Mouse (Mus musculus): ENCODE measurements around the gene Cntnap2.

The Cntnap2 gene

DNA sequence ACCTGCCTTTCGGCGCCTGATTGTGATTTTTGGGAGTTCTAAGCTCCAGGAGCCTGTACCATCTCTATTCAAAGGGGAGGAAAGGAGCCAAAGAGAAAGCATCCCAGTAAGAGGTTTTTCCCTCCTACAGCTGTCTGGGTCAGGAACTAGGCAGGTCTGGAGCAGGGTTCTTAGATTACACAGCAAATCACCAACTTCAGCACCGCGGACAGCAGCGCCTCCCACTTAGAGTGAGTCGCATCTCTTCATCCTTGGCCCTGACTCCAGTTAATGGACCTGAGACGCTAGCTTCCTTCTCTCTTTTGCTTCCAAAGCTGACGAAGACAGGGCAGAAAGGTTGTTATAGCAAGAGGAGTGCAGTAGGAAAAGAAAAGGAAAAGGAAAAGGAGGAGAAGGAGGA is at the start of gene Cntnap2:
Gene Cntnap2 (plus strand): TSS at position 267 of the 400 bp plus-strand sequence.
- peak; percentile 19 to 44 for DNase-seq (ENCODE audit: low spot score in 2 of 2)

DNA sequence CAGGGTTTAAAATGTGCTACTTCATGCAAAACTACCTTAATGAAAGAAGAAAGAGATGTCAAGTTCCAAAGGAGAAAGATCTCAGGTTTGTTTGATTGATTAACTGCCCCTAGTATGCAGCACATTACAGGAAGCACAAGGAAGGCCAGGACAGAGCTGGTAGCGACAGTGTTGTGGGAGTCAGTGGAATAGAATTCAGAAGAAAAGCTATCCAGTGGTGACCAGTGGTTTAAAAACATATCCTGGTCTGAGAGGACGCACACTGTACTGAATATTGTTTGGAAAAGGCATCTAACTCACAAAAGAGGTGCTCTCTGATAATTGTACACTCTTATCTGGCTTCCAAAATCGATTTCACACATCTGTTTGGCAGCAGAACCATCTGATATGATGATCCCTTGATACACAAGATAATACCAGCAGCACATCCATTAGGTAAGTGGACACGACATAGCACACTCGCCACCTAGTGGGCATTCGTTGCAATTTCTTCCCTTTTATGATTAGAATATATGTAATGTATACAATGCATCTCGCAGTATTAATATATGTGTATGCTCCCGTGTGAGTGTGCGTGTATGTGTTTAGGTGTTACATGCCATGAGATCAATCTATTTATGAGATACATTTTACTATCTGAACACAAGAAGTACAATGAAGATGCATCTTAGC is 33.0 kb upstream of the Cntnap2 start:
- DNase-seq (ENCODE audit: low spot score in 2 of 2), result peak in 1 of 2 experiments; percentile 24

DNA sequence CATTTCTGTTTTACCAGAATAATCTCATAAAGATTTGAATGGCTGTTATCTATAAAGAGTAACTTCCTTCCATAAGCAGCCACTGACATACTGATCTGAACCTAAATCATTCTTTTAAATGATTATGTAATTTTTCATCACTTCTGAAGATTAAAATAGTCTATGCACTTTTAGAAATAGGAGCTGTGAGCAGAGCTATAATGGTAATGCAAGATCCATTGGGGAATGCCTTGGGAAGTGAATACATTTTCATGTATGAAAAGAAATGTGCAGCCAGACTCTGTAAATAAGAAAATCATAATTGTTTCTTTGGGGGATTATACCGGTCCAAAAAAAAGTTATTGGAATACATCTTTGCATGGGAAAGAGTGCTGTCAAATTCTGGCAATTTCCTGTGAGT is 19.7 kb upstream of the Cntnap2 start:
- no peak for DNase-seq (ENCODE audit: low spot score in 2 of 2)

DNA sequence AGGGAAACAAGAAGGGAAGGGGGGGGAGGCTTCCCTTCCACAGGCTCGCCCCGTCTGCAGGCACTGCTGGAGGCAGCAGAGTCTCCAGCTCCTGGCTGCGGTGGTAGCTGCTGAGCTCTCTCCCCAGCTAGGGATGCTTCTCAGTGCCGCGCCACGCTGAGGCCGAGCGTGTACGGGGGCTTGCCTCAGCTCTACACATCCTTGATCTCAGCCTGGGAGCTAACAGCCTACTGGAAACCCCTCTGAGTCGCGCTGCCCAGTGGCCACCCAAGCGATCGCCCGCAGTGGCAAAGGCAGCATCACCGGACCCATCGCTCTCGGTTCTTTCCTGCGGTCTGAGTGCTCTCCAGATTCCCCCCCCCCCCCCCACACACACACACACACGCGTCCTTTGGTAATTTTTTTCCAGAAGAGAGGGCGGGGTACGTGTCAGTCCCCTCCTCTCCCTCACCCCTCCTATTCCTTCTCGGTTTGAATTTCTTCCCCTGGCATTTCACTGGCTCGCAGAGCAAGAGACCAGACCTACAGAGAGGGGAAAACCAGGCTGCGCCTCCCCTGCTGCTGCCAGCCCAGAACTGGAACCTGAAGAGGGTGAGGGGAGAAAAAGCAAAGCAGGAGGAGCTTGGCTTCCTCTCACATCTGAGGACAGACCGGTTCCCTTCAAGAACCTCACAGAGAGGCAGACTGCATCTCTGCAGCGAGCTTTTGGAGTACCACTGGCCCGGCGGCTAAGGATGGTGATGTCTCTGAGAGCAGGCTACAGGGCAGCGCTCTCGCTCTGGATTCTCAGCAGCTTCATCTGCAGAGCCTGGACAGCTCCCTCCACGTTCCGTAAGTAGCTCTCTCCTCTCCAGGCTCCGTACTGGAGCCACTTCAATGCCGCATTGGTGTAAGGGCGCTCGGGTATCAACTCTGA is 657 bp downstream of the Cntnap2 start:
- DNase-seq (ENCODE audit: low spot score in 2 of 2), result peak; percentile 48 to 49

DNA sequence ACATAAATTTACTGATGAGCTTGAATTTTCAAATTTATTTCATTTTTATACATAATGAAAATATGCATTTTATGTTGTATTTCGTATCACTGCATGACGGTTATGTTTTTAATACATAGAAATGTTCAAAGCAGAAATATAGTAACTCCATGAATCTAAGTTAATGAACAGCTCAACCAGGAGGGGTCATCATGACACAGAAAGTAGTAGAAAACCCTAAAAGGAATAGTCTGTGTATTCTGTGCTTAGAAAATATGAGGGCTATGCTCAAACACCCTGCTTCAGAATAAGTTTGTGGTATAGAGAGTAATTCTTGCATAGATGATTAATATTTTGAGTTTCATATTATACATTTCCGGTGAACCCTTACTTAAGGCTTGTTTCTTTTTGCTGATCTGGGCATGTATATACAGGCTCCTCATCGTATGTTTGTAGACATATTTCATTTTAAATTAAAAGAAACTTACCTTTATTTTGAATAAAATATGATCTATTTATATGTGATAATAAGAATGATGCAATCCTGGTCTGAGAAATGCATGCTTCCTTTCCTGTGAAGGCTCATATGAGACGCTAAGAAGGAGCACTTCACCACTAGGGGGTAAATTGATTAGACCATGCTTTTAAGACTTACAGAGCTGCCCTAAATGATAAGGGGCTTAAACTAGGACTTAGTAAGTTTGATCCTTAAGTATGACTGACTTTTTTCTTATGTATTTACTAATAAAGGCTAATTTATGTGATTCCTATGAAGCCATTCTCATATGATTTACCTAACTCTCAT is 3.2 kb downstream of the Cntnap2 start:
- DNase-seq (ENCODE audit: low spot score in 2 of 2), result no peak

DNA sequence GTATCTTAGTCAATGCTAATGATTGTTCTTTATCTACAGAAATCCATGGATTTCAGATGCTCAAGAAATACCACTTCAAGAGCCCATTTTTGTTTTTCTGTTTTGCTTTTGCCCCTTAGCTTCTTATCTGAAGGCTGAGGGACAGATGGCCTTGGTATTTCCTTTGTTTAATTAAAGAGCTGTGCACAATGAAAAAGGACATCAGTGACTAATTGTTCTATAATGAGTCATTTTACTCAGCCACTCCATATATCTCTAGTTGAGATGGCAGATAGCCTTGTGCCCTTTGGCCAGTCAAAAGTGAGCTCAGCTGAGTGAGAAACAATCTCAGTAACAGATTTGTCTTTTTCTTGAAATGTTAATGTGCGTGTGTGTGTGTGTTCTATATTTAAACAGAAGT is 29.1 kb downstream of the Cntnap2 start:
- DNase-seq (ENCODE audit: low spot score in 2 of 2), result no peak

DNA sequence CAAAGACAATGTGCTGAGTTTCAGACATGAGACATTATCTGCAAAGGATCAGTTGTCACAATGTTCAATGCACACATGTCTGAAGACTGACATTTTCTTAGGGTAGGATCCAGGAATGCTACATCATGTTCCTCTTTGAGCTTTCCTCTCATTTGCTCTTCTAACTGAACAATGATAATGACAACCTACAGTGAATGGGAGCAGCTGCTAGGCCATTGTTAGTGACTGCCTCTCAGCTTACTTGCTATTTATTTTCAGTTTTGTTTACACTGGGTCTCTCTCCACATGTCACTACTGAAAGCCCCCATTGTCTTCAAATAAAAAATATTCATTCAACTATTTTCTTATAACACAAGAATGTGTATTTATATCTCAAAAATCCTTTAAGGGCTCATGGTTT is 54.5 kb downstream of the Cntnap2 start:
- no peak for DNase-seq (ENCODE audit: low spot score in 2 of 2)

DNA sequence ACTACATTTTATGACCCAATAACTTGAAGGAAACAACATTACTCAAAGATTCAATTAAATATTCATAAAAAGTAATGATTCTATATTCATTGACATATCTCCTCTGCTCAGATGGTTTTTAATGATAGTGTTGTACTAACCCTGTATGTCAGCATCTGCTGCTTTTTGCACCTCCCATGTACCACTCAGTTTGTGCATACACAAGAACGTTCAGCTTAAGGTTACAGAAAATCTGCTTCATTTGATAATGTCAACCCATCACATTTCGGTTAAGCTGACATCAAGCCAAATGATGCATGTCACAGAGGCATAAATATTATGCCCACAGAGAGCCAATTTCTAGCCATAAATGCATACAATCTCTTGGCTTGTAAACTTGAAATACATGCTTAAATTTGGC is 85.7 kb downstream of the Cntnap2 start:
- no peak for DNase-seq (ENCODE audit: low spot score in 2 of 2)

DNA sequence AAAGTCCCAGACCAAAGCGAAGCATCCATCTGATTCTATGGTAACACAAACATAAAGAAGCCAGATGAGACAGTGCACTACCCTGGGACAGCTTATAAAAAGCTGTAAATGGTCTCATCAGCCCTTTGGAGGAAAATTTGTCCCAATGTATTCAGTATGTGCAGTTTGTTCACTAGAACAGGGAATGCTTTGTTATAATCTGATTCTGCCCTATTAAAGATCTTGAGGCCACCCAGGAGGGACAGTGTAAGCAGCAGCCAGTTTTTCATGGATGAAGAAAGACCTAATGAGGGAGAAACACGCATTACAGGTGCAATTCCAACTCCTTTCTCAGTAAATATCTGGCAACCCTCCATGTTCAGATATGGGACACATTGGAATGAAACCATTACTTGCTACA is 145.9 kb downstream of the Cntnap2 start:
- no peak for DNase-seq (ENCODE audit: low spot score in 2 of 2)

DNA sequence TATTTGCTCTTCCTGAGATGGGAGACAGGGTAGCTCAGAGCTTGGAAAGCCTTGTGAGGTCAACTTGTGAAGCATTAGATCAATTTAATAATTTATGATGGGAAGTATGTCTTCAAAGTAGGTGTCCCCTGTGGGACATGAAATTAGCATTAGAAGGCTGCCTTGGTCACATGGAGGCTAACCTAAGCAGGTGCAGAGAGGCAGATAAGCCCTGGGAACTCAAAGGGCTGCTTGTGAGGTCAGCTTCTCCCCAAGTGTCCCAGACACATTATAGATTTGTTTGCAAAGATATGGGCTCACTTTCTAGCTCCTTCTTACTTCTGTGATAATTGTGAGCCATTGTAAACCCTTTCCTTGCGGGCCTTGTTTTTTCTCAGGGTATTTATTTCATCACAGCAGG is 155.2 kb downstream of the Cntnap2 start:
- no peak for DNase-seq (ENCODE audit: low spot score in 2 of 2)

DNA sequence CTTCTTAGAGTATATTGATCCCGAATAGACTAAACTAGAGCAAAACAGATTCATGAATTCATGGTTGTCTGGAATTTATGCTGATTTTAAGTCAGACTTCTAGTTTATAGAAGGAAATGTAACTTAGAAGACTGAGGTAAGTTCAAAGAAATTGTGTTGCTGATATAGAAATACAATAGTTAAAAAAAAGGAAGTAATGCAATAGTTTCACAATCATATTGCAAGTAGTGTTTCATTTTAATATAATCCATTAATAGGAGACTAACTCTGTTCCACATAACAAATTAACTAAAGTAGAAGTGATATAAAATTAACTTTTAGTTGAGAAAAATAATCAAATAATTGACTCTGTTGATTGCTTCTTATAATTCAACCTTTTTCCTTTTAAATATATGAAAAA is 169.8 kb downstream of the Cntnap2 start:
- no peak for DNase-seq (ENCODE audit: low spot score in 2 of 2)

DNA sequence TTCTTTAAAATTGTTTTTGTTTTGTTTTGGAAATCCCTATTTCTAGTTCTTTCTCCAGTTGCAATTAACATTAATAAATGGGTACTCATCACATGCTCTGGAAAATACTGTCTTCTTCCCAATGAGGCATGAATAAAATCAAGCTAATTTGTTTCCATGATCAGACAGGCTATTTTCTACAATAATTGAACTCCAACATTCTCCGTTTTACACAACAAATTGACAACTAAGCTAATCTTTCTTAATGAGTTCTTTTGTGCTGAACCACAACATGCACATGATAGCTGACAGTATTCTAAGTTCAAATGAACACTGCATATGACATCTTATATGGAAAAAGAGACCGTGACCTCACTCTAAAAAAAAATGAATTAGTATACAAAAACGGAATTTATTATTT is 173.4 kb downstream of the Cntnap2 start:
- no peak for DNase-seq (ENCODE audit: low spot score in 2 of 2)

DNA sequence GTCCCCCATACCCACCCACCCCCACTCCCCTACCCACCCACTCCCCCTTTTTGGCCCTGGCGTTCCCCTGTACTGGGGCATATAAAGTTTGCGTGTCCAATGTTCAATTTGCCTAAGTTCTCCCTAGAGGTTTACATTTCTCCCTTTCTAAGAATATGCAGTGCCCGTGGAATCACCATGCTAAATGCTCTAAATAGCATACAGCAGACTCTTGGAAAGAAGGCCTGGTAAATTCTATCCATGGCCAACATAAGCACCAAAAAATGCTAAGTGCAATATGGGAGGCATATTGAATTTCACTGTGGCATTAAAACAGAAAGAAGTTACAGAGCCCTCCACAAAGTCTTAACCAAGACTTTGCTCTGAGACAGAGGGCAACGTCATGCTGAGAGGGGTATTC is 177.4 kb downstream of the Cntnap2 start:
- DNase-seq (ENCODE audit: low spot score in 2 of 2), result no peak

DNA sequence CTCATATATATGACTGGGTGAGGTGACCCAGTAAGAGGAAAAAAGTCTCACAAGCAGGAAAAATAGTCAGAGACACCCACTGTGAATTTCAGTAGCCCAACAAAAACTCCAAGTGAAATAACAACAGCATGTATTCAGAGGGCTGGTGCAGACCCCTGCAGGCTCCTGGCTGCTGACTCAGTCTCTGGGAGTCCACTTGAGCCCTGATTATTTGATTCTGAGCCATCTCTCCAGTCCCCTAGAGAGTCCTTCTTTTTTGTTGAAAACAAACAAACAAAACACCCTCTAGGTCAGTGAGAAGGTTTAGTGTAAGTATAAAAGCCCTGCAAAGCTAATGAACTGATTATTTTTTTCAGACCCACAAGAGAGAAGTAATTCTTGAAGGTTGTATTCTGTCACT is 179.0 kb downstream of the Cntnap2 start:
- DNase-seq (ENCODE audit: low spot score in 2 of 2), result no peak

DNA sequence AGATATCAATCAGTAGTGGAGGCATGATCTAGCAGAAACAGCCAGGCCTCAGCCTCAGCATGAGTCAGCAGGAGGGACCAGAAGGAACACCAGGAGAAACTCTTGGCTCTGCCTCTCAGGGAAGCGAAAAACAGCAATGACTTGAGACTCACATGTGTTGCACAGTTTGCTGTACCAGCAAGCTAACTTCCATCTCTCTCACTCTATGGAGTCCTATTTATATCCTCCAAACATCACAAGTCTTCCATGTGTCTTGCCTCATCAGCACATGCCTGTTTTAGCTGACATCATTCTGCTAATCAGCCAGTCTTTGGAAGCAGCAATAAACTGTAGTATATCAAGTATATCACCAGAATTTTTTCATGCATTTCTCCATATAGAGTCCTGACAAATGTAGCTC is 182.1 kb downstream of the Cntnap2 start:
- no peak for DNase-seq (ENCODE audit: low spot score in 2 of 2)

DNA sequence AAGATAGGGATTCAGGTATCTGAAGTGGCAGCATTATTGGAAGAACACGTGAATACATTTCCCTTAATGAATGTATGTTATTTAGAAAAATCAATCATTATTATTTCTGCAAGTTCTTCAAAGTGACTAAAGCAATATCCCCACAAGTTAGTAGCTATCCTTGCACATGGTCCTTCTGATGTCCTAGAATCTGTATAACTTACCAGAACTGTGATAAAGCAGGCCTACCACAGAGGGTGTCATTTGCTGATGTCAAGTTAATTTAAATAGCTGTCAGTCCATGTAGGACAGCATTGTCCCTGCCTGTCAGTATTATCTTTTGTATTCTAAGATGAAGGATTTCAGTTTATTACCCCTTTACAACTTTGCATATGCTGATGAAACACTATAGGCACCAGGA is 185.5 kb downstream of the Cntnap2 start:
- no peak for DNase-seq (ENCODE audit: low spot score in 2 of 2)

DNA sequence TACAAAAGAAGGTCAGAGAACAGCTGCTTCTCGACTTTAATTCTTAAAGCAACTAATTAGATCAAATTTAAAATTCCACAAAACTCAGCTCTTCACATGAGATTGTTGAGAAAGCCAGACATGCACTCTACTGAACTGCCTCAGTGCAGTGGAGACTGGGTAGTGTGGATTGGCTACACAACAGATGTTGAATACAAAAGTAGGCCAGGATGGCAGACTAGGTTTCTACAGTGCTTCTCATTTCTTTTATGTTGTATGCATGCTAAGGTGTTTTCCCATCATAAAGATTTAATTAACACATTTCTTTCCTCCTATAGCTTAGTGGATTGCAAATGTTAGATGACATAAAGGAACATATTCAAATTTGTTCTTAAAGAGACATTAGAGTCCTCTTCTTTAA is 198.9 kb downstream of the Cntnap2 start:
- no peak for DNase-seq (ENCODE audit: low spot score in 2 of 2)

DNA sequence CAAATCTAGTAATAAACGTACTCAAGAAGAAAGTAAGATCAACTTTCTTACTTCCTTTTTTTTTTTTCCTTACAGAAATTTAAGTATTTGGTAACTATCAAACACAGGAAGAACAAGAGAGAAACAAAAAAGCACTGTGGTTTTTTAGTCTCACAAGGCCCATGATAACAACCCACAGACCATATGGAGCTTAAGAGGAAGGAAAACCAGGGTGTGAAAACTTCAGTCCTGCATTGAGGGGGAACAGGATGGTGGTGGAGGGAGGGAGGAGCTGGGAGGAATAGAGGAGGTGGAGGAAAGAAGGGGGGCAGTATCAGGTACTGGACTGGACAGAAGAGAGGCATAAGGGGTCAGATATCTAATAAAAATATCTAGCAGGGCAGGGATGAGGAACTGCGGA is 212.4 kb downstream of the Cntnap2 start:
- DNase-seq (ENCODE audit: low spot score in 2 of 2), result no peak

DNA sequence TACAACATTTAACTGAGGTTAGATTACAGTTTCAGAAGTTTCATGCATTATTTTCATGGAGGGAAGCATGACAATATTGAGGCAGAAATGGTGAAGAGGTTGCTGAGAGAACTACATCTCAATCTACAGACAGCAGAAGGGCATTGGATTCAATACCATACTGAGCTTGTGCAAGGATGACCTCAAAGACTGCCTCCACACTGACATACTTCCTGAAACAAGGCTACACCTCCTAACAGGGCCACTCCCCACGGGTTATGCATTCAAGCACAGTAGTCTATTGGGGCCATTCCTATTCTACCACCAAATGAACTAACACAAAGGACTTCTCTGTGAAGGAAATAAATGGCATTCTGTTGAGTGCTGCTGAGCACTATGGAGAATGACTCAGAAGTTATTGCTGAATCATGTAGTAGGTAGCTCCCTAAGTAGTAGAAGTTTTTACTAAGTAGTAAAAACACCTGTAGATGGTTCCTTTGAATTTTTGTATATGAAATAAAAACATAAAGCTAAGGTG is 214.2 kb downstream of the Cntnap2 start:
- no peak for DNase-seq (ENCODE audit: low spot score in 2 of 2)

DNA sequence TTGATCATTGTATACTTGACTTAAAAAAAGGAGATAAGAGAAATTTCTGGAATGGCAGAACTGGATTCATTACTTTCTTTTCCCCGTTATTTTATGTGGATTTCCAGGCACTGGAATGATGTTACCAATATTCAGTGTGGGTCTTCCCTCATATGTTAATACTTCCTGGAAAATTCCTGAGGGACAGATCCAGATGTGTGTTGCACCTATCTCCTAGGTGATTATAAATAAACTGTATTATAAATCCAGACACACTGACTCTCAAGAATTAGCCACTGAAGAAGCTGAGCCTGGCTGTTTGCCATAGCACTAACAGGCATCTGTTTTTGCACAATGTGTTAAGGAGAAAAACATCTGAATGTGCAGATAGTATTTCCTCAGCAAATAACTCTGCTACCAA is 231.0 kb downstream of the Cntnap2 start:
- no peak for DNase-seq (ENCODE audit: low spot score in 2 of 2)

DNA sequence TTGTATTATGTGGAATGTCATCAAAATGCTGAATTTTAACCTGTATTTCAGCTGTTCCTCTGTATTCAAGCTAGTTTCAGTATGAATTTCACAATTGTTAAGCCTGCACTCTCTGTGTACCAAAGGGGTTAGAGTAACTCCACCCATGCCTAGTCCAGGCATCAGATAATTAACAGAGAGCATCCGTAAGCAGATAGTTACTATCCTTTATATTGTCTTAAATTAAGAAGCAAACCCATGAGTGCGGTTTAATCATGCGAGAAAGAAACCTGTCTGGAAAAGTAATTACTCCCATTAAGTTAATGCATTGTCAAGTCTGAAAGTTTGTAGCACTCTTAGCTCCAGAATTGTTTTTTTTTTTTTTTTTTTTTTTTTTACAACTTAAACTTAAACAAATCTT is 258.3 kb downstream of the Cntnap2 start:
- no peak for DNase-seq (ENCODE audit: low spot score in 2 of 2)

DNA sequence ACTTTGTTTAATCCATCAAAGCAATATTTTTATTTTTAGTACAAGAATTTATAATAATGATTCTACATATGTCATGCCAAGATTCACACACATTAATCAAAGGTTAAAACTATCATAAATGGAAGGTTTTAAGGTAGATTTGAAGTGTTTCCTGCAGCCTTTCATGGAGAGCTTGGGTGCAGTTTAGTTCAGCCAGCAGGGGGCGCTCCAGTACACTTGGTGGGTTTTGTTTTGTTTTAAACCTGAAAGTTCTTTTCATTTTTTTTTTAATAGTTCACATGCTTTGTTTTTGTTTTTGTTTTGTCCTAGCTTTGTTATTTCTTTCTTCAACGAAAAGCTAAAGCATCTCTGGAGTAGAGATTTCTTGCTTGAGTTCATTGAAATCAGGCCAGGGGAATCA is 264.3 kb downstream of the Cntnap2 start:
- DNase-seq (ENCODE audit: low spot score in 2 of 2), result peak in 1 of 2 experiments; percentile 47
